Mouse (Mus musculus) c-Kit-positive CD71-negative TER-119-negative erythroid progenitor cells, embryonic 14.5 days (primary cell): ENCODE measurements around the gene Napsa.

Experiments used
- DNase-seq: peaks from one replicate; pipeline ENCODE4 v3.0.0-alpha.2; 2013; ENCODE audit warnings: low read depth

Napsa gene

DNA sequence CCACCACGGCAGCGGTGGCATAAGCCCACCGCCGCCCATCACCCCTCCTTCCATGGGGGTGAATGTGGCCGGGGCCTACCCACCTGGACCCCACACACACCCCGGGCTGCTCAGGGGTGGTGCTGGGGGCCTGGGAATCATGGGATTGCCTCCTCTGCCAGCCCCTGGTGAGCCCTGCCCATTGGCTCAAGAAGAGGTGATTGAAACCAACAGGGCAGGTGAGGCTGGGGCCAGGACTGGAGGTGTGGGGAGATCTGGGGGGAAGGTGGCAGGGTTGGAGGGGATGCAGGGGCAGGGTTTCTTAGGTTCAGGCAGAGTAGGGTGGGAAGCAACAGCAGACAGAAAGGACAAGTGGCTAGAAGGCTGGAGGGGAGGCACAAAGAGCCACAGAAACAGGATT, 23.9 kb downstream of the Napsa start:
- DNase-seq = no peak

DNA sequence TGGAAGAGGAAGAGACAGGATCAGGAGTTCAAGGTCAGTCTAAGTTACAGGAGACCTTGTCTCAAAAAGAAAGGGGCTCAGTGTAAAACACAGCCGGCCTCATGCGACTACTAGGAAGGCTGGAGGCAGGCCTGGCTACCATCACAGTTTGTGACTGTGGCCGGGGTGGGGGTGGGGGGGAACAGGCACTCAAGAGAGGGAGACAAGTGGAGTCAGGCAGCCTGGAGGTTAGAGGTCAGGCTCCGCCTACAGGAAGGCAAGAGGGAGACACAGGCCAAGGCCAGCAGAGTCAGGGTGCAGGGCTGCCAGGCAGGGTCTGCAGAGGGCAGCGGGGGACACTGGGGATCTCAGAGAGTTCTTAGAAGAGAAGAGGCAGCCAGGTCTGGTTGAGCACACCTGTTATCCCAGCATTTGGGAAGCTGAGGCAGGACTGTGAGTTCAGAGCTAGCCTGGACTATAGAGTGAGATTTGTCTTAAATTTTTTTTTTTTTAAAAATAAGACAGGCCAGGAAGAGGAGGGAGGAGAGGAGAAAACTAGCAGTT, 24.9 kb downstream of the Napsa start:
- DNase-seq = no peak

DNA sequence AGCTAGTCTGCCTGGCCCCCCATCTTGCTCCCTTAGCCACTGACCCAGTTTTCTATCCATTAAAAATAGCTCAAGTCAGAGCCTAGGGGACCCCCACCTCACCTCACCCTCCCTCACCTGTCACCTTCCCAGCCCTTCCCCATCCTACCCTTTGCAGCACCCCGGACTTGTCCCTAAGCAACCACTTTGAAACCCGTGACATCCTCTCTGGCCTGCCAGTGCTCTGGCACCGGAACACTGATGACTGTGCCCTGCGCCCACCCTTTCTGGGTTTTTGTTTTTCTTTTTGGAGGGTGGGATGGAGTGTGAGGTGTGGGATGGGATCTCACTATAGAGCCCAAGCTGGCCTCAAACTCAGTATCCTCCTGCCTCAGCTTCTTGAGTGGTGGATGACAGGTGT, 25.5 kb downstream of the Napsa start:
- no peak for DNase-seq

DNA sequence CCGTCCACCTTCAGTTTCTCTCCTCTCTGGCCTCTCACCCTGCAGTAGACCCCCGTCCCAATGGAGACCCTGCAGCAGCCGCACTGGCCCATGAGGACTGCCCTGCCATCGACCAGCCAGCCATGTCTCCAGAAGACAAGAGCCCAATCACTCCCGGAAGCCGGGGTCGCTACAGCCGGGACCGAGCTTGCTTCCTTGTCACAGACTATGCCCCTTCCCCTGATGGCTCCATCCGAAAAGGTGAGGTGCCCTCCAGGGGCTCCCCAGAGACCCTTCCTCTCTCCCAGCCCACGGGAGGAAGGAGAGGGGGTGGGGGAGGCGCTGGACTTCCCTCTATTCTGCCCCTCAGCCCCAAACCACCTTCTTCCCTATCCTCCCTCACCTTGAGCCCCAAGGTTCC, 26.2 kb downstream of the Napsa start:
- DNase-seq = no peak

DNA sequence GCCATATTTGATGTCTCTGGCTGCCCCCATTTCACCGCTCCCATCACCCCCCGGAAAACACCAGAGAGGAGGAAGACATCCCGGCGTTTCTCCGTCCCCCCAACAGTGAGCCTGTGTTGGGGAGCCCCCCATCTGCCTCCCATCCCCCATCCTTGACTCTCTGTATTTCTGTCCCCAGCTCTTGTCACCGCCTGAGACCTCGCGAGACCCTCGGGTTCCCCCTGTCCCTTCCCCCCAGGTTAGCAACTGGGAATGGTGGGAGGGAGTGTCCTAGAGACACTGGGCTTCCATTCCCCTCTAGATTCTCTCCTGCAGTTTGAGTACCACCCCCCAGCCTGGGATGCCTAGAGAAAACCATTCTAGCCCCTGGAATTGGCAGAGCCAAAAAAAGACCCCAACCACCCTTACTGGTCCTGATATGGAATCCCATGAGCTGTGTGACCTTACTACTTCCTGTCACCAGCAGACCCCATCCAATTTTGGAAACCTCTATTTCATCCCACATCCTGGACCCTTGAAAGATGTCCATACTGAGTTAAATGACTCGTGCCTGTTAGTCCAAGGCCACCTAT, 28.6 kb downstream of the Napsa start:
- DNase-seq = no peak

DNA sequence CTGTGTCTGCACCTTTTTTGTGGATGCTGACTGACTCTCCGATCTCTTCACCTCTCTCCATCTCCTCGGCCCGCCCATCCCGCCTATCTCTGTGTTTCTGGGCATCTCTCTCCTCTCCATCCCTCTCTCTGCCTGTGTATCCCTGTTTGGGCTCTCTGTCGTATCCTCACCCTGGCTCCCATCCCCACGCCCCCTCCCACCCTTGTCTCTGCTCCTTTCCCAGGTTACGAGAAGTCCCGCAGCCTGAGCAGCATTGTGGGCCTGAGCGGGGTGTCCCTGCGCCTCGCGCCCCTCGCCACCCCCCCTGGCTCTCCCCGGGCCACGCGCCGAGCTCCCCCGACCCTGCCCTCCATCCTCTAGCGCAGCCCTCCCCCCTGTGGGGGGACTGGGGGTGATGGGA, 29.5 kb downstream of the Napsa start:
- DNase-seq = no peak

DNA sequence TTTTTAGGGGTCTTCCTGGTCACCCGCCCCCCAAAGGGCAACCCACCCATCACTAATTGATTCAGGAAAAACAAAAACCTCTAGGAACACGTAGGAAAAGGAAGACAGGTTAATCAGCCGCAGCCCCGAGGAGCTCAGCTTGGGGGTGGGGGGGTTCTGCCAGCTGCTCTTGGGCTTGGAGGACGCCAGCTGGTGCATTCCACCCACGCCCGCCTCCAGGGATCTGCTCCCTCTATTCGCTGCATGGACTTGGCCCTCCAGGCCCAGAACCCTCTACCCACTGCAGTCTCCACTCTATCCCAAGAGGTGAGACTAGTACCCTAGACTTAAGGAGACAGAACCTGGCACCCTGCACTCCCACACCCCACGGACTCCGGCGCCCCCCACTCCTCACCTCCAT, 30.3 kb downstream of the Napsa start:
- no peak for DNase-seq

DNA sequence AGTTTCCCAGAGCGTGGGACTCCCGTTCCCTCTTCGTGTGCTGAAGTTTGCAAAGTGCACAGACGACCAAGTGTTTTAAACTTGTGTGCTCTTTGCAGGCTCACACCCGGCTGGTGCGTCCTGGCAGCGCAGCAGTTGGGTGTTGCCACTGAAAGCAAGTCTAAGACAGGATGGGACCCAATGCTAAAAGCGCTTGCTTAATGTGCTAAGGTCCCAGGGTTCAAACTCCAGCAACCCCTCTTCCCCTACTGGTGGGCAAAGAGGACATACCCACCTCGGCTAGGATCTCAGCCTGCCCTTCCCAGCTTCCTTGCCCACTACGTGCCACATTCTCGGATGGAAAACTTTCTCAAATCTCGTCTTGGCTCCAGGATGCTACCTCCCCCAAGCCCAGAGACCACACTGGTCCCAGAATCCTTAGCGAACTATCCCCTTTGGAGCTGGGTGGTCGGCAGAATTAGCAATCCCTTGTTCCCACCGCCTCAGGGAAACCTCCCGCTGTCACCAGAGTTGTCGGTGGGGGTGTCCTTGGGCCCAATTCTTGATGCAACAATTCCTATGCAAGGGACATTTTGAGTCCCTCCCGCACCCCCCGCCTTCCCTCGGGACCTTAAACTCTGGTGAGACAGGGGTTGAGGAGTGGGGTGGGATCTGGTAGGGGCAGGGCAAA, 31.1 kb downstream of the Napsa start:
- DNase-seq = no peak

DNA sequence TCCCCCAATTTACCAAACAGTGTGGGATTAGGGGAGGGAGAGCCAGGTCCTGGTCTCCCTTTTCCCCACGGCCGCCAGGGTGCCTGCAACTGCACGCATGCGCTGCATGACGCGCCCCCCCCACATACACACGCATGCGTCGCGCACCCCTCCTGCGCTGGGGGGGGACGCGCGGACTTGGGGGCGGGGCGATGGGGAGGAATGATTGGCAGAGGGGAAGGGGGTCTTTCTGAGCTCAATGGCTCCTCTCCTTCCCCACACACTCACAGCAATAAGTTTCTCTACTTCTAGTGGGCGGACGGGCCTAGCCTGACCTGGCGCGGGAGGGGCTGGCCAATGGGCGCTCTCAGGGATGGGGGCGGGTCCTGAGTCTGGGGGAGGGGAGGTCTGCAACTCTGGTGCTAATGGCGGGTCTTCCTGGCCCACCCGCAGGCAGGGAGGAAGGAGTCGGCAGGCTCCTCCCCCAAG, 32.0 kb downstream of the Napsa start:
- DNase-seq = no peak

DNA sequence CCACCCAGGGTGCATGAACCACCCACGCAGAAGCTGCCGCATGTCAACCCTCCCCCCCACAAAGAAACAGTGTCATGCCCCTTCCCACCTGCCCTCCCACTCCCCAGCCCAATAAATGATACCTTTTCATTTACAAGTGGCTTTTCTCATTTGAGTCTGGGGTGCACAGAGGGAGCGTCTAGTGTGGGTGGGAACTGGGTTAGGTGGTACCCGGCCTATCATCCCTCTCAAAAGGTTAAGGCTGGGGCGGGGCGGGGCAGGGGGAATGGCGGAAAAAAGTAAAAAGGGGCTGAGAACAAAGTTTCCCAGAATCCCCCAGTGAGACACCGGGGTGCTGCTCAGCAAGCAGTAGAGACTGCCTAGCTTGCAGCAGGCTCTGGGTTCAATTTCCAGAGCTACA, 32.4 kb downstream of the Napsa start:
- DNase-seq = no peak

DNA sequence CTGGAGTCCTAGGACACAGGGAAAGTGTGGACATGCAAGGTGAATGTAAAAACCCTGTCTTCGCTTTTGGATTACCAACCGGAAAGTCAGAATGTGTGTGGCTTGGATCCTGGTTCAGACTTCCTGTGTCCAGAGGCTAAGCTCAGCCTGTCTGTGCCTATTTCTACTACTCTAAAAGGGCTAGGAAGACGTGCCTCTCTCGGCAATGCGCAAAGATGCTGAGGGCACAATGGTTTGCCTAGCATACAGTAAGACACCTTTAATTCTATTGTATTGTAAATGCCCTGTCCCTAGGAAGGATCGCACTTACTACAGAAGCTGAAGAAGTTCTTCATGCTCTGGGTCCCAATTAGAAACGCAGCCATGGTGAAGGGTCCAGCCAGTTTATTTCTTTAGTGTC, 33.3 kb downstream of the Napsa start:
- no peak for DNase-seq

DNA sequence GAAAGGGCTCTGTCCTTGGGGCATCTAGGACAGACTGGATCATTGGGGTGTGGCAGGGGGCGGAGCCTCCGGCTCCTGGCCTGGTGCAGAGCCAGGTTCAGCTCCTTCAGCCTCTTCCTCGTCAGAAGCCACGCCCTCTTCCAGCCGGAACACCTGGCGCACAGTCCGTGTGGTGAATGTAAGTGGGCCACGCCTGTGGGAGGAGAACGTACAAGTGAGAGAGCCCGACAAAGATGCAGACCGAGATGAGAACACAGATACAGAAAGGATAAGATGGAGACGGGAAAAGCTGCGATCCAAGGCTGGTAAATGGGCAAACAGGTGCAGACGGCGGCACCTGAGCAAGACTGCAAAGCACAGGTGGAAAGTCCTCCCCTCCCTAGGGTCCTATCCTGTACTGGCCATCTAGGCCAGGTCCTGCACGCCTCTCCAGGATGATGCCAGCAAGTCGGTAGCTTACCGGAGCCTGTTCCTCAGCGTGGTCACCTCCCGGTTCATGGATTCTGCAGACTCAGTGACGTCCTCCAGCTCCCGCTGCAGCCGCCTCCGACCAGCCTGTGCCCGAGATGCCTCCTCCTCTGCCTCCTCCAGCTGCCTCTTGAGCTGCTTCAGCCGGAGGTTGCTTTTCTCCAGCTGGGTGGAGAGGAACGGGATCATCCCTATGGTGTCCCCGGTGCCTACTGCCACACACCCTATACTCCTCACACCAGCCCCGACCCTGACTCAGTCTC, 34.2 kb downstream of the Napsa start:
- DNase-seq = no peak

DNA sequence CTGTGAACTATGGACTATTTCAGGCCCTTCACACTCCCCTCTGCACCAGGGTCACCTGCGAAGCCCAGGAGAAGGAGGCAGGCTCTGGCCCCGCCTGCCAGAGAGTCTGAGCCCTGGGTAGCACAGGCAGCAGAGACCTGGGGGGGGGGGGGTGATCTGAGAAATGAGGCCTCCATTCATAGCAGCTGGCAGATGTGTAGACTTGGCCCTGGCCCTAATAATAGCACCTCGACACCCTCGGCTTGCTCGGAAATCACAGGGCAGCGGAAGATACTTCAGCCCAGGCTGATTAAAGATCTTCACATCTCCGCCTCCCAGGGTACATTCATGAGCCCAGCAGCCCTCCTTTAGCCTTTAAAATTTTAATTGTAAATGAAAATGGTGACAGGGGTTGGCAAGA, 40.0 kb downstream of the Napsa start:
- DNase-seq = no peak

DNA sequence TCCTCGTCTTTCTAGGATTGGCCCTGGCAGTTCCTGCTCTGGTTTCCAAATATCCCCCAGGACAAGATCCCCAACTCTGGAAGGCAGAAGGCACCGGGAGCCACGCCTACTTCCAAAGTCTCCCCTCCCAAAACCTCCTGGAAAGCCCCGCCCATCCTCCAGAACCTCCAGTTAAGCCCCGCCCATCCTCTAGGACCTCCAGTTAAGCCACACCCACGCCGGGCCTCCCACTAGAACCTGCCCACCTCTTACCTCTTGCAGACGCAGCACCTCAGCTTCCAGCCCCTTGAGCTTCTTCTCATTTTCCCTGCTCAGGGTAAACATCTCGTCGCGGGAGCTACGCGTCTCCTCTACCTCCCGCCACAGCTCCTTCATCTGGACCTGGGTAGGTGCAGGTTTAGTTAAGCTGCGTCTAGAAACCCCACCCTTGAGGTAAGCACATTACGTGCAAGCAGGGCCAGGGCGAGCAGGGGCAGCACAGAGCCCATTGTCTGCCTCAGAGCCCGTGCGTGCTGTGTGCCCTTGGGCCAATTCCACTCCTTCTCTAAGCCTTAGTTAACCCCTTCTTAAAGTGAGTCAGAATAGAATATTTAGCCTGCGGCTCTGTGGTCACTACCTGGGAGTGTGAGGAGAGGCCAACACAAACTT, 42.0 kb downstream of the Napsa start:
- no peak for DNase-seq

DNA sequence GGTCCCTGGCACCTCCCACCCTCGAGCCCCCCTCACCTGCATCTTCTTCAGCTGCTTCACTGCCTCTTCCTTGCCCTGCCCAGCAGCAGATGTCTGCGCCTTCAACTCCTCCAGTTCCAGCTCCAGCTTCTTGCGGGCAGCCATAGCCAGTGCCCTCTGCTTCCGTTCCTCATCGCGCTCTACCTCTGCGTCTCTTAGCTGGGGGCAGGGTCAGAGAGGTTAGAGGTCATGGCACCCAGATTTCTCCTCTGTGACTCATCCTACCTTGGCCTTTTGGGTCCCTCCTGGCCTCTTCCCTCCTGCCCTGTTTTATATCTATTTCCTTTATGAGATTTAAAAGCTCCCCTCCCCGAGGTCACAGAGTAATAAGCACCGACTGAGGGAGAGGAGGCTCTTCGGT, 43.1 kb downstream of the Napsa start:
- no peak for DNase-seq

DNA sequence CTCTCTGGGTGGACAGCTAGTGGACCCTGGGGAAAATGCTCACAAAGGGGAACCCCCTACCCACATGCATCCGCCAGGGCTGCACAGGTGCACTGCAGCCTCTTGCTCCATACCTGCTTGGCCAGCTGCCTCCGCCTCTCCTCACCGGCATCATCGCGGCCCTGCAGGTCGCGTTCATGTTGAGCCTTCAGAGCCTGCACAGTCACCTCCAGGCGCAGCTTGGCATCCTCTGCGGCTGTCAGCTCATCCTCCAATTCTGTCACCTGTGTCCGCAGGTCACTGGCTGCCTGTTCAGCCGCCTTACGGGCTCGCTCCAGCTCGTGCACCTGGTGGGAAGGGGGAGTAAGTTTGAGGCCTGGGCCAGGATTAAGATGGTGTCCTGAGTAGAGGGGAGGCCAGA, 43.8 kb downstream of the Napsa start:
- no peak for DNase-seq

DNA sequence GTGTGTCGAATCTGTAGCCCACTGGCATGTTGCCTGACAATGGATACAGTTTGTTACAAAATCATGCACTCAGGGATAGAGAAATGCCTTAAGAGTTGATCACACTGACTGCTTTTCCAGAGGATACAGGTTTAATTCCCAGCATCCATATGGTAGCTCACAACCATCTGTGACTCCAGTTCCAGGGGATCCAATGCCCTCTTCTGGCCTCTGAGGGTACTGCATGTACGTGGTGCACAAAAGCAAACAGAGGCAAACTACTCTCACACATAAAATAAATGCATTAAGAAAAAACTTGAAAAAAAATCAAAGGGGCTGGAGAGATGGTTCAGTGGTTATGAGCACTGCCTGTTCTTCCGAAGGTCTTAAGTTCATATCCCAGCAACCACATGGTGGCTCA, 44.9 kb downstream of the Napsa start:
- no peak for DNase-seq

DNA sequence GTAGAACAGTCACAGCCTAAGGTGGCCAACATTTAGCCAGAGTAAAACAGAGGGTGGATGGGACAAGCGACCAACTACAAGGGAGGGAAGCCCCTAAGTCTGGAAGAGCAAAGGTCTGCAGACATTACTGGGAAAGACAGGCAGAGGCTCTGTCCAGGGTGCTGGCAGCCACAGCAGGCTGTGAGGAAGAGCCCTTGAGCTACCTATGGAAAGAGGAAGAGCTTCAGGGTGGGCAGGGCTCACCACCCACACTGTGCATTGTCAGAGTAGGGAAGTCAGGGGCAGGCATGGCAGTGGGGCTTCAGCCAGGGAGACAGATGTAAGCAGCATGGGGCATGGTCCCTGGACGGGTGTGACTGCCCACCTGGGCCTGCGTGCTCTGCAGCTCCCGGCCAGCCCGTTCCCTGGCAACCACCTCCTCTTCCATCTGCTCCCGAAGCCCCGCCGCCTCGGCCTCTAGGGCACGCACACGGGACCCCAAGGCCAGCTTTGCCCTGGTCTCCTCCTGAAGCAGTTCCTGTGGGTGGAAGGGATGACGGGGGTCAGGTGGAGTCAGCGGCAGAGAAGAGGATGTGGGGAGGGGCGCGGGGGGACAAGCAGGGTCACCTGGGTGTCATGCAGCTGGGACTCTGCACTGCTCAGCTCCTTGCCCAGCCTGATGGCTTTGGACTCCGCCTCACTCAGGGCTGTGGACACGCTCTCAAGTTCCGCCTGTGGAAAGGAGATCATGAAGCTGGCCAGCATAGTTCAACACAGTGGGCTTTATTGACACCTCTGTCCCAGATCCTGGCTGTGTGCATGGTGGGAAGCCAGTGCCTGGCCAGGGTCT, 51.7 kb downstream of the Napsa start:
- DNase-seq = peak; percentile 31

DNA sequence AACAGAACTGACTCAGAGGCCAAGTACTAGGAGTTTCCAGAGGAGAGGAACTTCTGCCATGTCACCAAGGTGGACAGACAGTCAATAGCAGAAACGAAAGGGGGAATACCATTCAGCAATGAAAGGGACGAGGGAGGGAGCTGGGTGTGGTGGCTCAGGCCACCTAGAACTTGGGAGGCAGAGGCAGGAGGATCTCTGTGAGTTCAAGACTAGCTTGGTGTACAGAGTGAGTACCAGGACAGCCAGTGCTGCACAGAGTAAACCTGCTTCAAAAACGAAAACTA, 52.3 kb downstream of the Napsa start:
- DNase-seq = no peak

DNA sequence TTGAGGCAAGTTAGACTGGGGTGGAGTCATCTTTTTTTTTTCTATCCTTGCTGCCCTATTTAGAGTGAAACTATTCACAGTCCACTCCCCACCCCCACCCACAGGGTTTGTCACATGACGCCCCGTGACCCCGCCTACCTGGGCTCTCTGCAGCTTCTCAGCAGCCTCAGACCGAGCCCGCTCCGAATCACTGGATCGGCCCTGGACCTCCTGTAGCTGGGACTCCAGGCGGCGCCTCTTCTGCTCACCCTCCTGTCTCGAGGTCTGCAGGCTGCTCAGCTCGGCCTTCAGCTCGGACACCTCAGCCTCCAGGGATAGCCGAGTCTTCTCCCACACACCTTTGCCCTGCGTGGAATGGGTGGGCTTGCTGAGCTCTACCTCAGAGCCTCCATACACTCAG, 52.6 kb downstream of the Napsa start:
- no peak for DNase-seq

DNA sequence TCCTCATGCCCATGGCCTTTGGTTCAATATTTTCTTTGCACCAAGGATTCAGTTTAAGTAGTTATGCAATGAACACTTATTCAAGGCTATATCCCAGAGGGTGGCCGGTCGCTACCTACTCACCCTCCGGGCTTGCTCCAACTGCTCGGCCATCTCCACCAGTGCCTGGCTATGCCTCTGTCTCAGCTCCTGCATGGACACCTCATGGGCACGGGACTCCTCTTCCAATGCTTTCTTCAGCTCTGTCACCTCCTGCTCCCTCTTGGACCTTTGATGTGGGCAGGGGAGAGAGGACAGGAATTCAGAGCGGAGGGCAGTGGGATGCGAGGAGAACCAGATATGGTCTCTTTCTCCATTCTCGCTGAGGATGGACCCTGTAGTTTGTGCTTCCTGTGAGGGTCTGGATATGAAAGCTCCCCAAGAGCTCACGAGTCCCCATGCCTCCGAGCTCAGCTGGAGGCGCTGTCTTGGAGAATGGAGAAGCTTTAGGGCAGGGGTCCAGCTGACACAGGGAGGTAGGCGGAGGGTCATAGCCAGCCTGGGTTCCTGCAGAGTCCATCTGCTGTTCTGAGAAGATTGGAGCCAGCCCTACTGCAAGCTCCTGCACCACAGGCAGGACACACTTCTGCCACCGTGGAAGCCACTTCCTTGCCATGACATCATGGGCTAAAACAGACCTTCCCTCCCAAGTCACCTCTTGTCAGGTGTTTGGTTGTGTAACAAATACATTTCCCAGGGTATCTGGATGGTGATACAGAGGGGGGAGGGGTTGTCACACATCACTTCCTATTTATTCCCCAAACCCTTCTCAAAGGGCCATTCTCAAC, 53.3 kb downstream of the Napsa start:
- no peak for DNase-seq
